Mouse (Mus musculus) CD4-positive, CD25-positive, alpha-beta regulatory T cell, adult 2 months (primary cell): ENCODE measurements around the gene Rffl.

ENCODE experiments used
- DNase-seq: peaks from one replicate; pipeline ENCODE4 v3.0.0-alpha.2; 2012; ENCODE audit warnings: low read depth, low spot score

Rffl gene

DNA sequence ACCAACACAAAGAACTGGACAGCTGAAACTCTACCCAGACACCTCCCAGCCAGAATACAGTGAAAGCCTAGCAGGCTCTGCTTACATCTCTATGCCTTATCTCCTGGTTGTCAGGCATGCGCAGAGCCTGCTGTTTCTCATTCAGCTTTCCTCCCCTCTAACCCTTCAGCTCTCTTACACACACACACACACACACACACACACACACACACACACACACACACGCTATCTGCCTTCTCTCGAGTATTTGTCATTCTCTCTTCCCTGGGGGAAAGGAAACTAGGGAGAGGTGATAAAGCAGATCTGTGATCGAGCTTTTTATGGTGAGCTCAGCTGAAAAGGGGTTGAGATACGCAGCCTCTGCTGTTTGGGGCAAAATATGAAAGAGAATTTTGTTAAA is 3.9 kb upstream of the Rffl start:
- DNase-seq, result no peak

DNA sequence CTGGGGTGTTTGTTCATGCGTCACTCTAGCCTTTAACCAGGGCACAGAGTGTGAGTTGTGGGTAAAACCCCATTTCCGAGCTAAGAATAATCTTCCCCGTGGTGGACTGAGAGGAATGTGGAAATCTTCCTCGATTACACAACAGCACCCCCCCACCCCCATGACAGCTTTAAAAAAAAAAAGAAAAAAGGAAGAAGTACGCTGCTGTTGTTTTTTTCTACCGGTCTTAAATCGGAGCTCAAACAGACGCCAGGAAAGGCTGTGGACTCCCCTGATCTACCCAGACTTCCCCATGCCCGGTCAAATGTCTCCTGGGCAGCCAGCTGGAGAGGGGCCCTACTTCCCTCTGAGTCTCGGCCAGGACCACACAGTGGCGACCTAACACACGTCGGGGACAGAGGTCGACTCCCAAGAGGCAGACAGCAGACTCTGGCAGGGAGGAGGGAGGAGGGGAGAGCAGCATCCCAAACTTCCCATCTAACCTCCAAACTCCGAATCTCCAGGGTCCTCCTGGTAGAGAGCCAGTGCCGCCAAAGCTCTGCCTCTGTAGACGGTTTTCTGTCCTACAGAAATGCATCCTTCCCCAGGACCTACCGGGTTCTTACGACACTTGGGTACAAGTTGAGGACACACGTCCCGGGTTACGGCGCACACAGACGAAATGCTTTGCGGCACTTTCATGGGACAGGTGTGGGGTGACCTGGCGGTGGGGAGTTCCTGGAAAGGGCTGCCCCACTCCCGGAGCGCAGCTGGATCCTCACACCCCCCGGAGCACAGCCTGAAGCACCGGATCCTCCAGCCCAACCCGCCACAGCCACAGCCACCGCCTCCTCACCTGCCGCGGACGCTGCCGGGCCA is 608 bp downstream of the Rffl start:
- peak; percentile 82 for DNase-seq

DNA sequence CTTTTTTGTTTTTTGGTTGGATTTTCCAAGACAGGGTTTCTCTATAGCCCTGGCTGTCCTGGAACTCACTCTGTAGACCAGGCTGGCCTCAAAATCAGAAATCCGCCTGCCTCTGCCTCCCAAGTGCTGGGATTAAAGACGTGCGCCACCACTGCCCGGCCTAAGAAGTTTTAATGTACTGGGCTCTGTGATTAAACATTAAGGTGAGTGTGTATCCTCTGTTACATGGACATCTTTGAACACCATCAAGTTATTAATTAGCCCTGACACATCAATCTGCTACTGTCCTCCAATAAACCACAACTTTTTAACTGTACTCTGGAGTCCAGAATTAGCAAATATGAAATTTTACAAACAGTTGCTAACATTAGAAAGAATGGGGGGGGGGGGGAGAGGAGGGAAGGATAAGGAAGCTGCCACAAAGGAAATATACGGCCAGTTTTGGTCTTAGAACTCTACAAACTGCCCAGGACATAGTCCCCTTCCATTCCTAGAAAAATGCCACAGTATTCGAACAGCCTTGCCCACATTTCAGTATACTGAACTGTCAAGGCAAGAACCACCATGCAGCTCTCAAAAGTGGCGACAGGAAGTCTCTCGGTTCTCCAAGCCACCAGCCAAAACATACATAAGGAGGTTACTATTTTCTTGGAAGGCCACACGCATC is 1.4 kb downstream of the Rffl start:
- DNase-seq, result no peak

DNA sequence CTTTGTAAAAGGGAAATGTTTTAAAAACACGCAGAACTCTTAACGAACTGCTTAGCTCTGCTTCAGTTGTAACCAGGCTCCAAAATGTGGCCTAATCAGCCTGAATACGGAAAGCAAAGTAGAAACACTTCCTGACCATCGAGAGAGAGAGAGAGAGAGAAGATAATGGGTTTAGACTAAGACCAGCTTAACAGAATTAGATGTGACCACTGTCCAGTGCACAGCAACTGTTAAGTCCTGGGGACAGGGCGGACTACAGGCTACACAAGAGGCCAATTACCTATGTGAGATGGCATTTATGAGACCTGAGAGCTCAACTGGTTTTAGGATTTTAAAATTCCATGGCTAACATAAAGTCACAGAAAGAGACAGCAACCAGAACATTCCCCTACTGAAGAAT is 3.1 kb downstream of the Rffl start:
- DNase-seq, result no peak

DNA sequence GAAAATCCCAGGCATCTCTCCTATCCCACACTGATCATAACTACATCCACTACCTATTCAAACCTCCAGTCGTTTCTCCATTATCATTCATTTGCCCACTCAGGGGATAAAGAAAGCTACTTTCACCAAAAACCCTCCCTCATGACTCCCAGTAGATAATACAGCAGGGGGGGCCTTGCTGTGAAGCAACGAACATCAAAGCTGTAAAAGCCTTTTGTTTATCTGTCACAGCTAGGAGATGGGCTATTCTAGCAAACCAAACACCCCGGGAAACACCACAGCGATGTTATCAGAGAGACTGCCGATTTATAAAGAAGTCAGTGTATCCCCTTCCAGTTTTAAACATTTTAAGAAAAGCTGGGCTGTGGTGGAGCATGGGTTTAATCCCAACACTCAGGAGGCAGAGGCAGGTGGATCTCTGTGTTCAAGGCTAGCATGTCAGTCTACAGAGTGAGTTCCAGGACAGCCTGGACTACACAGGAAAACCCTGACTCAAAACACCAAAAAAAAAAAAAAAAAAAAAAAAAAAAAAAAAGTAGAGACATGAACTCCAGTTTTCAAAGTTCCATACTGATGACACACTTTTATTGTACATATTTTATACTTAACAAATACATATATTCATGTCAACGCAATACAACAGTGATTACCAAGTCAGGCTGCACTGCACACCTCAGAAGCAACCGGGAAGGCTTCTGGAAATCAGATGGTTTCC is 4.0 kb downstream of the Rffl start:
- no peak for DNase-seq

DNA sequence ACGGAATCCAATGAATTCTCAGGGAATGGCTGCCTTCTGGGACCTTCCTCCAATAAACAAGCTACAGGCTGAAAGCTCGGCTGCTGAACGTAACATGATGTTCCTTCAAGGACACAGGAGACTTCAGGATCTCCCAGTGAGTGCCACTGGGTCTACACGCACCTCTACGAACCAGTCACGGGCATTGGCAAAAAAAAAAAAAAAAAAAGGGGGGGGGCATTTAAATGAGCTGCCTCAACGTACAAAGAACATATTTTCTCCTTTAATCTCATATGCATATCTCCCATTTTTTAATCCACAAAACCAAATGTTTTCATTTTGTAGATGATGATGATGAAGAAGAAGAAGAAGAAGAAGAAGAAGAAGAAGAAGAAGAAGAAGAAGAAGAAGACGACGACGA is 5.1 kb downstream of the Rffl start:
- no peak for DNase-seq

DNA sequence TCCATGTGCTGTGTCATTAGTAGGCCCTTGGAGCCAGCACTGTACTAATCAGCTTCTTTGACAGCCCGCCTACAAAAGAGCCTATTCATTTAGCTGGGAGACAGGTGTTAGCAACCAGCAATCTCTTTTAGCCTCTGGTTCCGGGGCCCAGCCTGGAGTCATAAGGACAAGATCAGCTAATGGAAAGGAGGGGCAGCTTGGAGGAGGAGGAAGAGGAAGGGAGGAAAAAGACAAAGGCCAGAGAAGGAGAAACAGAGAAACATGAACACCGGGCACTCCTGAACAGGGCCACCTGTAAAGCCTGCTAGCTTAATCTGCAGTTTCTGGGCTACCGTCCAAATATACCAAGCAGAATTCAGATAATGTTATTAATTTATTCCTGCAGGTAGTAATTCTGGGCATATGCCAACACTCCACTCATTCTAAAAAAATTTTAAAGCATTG is 7.5 kb downstream of the Rffl start:
- DNase-seq, result no peak

DNA sequence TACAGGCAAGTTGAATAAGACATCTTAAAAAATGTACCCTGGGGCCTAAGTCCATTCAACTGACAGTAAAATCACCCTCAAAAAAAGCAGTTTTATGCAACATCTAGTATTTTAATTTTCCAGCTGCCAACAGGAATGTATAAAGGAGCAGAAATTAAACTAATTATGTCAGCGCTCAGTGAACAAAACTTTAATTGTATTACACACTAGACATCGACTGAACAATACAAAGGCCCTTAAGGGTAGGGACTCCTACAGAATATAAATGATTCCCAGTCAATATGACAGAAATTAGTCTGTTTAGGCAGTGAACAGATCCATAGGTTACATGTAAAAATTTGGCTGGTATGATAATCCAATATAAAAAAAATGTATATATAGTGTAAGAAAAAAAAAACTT is 8.0 kb downstream of the Rffl start:
- no peak for DNase-seq

DNA sequence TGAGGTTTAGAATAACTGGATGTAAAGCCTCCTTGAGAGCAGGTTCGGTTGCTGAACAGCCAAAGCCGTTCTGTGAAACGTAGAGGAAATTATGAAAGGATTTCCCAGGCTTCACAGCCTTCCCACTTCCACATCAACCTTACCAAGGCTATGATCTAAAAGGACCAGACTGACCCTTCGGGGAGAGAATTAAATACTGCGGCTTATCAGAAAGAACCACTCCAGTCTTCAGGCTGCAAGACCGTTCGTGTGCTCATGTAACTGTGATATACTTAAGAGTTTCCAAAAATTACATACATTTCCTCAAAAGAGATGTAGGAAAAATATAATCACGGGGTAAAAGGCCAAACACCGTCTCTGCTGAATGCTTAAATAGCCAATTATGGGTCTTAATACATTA is 8.4 kb downstream of the Rffl start:
- no peak for DNase-seq

DNA sequence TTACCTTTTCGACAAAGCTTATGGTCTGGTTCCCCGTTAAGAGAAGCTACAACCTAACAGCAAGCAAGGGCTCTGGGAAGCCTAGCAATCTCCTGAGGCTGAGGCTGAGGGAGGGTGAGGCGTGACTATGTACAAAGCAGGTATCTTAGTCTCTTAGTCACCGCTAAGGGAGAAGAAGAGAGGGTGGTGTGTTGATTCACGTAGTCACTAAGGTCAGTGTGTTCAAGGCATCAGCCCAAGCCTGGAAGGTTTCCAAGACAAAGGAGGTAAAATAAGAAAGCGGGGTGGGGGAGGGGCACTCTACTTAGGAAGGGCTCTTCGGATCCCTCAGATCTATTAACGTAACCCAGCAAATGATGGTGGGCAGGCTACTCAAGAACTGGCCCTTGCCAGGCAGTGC is 9.5 kb downstream of the Rffl start:
- no peak for DNase-seq

DNA sequence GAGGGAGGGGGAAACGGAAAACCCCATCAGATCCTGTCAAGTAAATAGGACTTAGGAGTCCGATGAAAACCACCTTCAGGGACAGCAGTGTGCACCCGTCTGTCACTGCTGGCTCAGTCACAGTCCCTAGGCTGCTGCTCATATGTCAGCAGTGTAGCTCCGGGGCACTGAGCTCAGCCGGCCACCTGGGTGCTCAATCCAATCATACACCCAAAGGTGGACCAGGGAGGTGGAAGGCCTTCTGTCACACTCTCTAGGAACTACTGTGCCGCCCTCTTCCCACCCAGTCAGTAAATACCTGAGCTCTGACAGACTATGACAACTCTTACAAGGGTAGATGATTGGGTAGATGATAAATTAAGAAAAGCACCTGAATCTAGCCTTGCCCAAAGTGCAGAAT is 10.3 kb downstream of the Rffl start:
- DNase-seq, result no peak

DNA sequence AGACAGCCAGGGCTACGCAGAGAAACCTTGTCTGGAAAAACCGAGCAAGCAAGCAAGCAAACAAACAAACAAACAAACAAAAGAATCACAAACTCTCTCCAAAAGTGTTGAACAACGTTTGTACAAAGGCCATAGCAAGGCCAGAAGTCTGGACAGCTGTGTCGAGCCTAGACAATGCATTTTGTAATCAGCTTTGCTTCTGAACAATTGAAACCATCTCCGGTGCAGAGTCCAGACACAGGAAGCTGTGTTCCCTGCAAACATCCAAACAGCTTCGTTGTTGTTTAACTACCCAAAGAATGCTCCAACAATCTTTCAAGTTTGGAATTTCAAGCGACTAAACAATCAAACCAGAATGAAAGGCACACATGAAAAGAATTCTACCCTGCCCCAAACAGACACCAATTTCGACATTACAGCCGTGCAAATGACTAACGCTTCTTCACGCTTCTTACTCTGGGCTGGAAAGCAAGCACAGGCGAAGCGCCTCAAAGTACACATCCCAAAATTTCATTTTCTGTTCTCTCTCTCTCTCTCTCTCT is 13.6 kb downstream of the Rffl start:
- DNase-seq, result no peak

DNA sequence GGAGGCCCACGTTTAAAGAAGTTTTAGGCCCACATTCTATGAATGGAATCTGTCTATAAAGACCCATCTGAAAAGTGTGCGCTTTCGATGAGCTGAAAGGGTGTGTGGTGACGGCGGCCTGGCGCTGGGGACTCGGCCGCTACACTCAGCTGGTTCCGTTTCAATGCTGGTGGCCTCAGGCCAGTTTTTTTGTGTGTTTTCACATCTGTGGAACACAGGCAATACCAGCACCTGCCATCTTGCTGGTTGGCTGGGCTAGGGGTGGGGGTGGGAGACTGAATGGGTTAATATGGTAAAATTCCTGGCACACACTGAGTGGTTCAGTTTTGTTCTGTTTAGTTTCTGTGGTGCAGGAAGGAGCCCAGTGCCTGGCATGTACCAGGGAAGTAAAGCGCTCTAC is 15.0 kb downstream of the Rffl start:
- DNase-seq, result no peak

DNA sequence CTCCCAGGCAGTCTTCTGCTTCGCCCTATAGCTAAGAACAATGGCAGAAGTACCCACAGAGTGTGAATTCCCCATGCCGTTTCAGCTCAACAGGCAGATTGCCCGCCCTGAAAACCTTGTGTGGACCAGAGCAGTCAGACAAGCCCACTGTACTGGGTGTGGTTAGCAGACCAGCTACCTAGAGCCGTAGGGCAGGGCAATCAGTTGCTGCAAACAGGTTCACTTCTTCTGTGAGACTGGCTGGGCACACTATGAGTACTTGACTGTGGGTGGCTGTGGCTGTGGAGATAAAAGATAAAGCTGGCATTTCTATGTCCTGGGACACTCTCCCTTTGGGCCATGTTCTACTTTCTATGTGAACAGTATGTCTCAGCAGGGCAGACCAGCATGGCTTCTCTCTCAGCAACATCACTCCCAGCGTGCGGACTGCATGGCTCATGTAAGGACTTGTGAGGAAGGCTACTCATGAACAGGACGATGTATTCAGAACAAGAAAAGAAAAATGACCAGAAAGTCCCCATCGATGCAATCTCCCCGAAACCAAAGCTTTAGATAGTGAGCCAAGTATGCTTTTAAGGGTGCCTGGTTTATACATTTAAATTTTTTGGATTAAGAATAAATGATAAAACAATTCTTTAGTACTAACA is 15.6 kb downstream of the Rffl start:
- no peak for DNase-seq

DNA sequence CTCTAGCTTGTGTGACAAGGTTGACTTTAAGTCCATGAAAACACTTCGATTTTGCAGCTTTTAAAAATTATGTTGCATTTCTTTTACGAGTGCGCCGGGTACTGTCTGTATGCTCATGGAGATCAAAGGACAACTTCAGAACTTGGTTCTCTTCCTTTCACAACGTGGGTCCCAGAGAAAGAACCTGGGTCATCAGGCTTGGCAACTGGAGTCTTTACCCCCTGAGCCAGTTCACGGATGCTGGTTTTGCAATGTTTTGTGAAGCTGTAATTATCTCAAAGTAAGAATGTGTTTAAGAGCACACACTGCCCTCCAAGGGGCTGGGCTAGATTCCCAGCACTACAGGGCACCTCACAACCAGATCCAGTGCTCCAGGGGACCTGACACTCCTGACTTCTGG is 16.9 kb downstream of the Rffl start:
- no peak for DNase-seq

DNA sequence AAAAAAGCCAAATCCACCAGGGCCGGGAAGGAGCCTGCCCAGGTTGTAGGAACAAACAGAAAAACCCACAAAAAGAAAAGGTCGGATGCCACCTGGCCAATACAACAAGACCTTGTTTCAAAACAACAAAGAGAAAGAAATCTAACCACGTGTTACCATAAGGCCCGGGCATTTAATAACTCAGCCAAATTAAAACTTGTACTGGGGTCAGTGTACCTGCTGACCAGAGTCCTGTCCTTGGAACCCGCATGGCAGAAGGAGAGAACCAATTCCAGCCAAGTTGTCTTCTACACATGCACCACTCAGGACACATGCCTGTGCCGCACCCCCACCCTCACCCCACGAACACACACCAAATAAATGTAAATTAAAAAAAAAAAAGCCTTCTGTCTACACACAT is 18.1 kb downstream of the Rffl start:
- no peak for DNase-seq

DNA sequence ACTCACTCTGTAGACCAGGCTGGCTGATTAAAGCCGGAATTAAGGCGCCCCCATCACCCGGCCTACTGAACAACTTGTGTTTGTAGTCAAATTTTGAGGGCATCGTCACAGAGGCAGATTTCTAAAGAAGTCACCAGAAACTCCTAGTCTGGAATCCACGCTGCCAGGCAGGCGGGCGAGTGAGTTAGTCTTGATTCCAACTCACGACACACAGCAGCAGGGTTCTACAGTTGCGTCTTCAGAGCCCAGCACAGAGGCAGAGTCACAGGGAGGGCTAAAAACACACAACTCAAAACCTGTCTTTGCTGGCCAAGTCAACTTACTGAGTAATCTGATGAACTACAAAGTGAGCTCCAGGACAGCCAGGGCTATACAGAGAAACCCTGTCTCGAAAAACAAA is 18.5 kb downstream of the Rffl start:
- DNase-seq, result no peak

DNA sequence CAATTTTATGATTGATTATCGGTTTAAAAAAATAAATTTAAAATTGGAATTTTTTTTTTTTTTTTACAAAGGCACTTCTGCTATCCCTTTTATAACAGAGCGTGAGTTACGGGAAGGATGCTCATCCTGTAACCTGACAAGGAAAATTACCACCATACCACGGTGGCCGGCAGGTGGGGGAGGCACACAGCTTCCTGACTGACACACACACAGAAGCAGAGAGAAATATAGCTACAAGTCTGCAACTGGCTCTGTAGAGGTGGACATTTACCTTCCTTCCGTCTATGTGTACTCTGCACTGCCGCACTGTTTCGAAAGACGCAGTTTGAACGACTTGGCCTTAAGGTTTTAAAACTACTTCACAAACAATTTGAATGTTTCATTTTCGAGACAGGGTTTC is 18.9 kb downstream of the Rffl start:
- DNase-seq, result no peak

DNA sequence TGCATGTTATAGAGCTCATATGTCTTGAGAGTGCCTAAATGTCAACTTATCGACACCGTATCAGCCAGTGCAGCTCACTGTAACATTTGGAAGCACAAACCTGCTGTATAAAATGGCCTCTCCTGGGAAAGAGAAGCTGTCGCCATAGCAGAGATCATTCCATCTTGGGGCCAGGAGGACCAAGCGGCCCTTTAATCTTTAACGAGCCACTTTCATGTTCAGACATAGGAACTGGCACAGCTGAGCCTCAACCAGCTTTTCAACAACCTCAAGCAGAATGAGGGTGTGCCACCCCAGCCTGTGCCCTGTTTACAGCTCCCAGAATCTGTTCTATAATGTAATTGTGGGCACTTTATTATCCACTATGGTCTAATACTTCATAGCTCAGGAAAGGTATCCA is 20.8 kb downstream of the Rffl start:
- no peak for DNase-seq

DNA sequence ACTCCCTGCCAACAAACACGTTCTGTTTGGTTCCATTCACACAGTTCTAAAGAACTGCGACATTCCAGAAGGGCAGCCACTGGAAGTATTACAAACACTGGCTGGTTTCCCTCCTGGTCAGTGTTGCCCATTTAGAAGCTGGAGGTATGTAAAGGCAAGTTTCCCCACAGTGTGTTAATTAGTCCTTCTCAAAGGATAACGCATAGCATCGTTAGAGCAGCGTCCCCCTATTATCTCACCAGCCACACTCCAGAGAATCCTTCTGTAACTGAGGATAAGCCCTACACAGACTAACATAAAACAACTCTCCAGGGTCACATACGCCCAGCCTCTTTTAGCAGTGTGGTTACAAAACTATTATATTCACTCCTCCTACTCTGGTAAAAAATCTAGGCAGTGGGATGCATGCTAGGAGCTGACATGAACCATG is 23.4 kb downstream of the Rffl start:
- DNase-seq, result no peak

DNA sequence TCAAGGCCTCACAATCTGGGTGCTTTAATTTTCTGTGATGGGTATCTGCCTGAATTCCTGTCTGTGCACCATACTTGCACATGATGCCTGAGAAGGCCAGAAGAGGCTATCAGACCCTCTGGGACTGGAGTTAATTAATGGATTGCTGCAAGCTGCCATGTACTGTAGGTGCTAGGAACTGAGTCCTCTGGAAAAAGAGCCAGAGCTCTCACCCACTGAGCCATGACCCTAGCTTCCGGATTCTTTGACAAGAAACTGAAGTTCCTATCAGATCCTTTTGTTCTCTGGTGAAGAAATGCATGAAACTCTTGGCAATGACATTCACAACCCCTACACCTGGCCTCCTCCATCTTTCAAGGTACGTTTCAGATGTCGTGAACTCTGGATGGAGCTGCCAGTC is 24.1 kb downstream of the Rffl start:
- no peak for DNase-seq

DNA sequence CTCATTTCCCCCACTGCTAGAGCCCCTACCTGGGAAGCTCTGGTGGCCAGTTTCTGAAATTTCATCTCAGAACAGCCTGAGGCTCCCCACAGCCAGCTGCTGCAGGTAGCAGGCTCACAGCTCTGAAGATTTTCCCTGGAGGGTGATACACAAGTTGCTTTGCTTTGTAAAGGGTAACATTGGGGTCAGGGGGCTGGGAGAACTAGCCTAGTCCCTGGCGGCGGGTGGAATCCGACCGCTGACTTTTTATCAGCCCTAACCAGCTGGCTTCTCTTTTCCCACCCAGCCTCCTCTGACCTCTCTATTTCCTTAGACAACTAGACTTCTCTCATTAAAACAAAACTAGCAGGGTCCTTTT is 25.0 kb downstream of the Rffl start:
- DNase-seq, result no peak
